Mouse (Mus musculus) forebrain, embryonic 14.5 days (tissue): ENCODE measurements around the gene Smim8. TPM values are rescaled to one million over a fixed set of nuclear protein-coding genes. Genes with fewer than 3 reads are reported as not detected.
"Not testable (repeated sequence)": the region's sequence is repeated elsewhere in the genome, so short reads cannot be mapped to it uniquely, and the experiment has no call there.

Experiments used
- ATAC-seq: fragments of 200-750 bp; cut with Nextera tagmentation; 2 replicates; pipeline ENCODE4 v1.8.0; 2017; ENCODE audit warnings: mild to moderate bottlenecking, moderate library complexity
- DNase-seq: peaks from one replicate; pipeline ENCODE4 v3.0.0-alpha.2; 2015; ENCODE audit warnings: low spot score
- H3K27ac ChIP-seq: fragments of 300-500 bp; sonication (generic); 2 replicates; pipeline ENCODE4 v1.5.1; 2014; ENCODE audit warnings: low read depth, mild to moderate bottlenecking, control low read depth, low read length, moderate library complexity
- H3K27me3 ChIP-seq: fragments of 300-500 bp; sonication (generic); replicated peaks from 2 replicates; pipeline ENCODE4 v1.6.1; 2014; ENCODE audit warnings: low read length, control low read depth, mixed read lengths; ENCODE audit not compliant: control insufficient read depth, insufficient read depth
- H3K36me3 ChIP-seq: fragments of 300-500 bp; sonication (generic); 2 replicates; pipeline ENCODE4 v1.6.1; 2014; ENCODE audit warnings: low read length, control low read depth; ENCODE audit not compliant: control insufficient read depth, insufficient read depth
- H3K4me1 ChIP-seq: fragments of 300-500 bp; sonication (generic); 2 replicates; pipeline ENCODE4 v1.6.1; 2014; ENCODE audit warnings: antibody characterized with exemption, low read length, control low read depth; ENCODE audit not compliant: control insufficient read depth, insufficient read depth
- H3K4me2 ChIP-seq: fragments of 300-500 bp; sonication (generic); 2 replicates; pipeline ENCODE4 v1.6.1; 2014; ENCODE audit warnings: mild to moderate bottlenecking, control low read depth, low read length
- H3K4me3 ChIP-seq: fragments of 300-500 bp; sonication (generic); 2 replicates; pipeline ENCODE4 v1.5.1; 2014; ENCODE audit warnings: low read depth, low read length, control low read depth
- H3K9ac ChIP-seq: fragments of 300-500 bp; sonication (generic); 2 replicates; pipeline ENCODE4 v1.6.1; 2014; ENCODE audit warnings: mild to moderate bottlenecking, low read length, control low read depth, moderate library complexity
- H3K9me3 ChIP-seq: fragments of 300-500 bp; sonication (generic); replicated peaks from 2 replicates; pipeline ENCODE4 v1.6.1; 2016; ENCODE audit warnings: low read length, control low read depth, mixed read lengths; ENCODE audit not compliant: control insufficient read depth
- WGBS: fragments of 180-500 bp; shearing (Covaris S2); extraction: QIAGEN DNeasy Blood & Tissue Kit; methylation state at CpG from one replicate; pipeline ENCODE4 v1.1.7; 2014; 5-methylcytosine and 5-hydroxymethylcytosine counted together
- polyA plus RNA-seq: library from polyadenylated mRNA; unstranded; fragments of >200 nt; fragmentation: Nextera tagmentation; extraction: Ambion mirVana; gene quantifications from 2 replicates; pipeline ENCODE4 v1.2.1, GENCODE M21; 2014

Smim8 gene
- polyA plus RNA-seq, 1 experiment from 2014 or later: 68.2 TPM

GRCm38 (mm10) chr4:34785646-34786045 is 7.4 kb upstream of the Smim8 start:
- H3K9me3 ChIP-seq: no peaks in the 10 kb centered on the region

GRCm38 (mm10) chr4:34784865-34785264 is 6.6 kb upstream of the Smim8 start:
- ATAC-seq (no peak), DNase-seq (no peak)
- H3K36me3 ChIP-seq: no peaks in the 10 kb centered on the region
- H3K9me3 ChIP-seq: no peaks in the 10 kb centered on the region
- WGBS: 54% methylated on average over 5 of the region's 5 CpGs
- no peak overlapping the region for H3K4me2 ChIP-seq
- H3K4me3 ChIP-seq: no peak overlapping the region
- H3K27ac ChIP-seq: no peak overlapping the region
- no peaks in the 10 kb centered on the region for H3K27me3 ChIP-seq
- H3K9ac ChIP-seq: no peak overlapping the region
- H3K4me1 ChIP-seq: no peaks in the 10 kb centered on the region

More at GRCm38 (mm10) chr4:34785646-34786045, 7.4 kb upstream of the Smim8 start:
- no peak for ATAC-seq
- no peak overlapping the region for H3K27ac ChIP-seq
- H3K4me1 ChIP-seq: no peaks in the 10 kb centered on the region
- H3K4me2 ChIP-seq: no peak overlapping the region
- DNase-seq: no peak
- no peak overlapping the region for H3K4me3 ChIP-seq
- no peak overlapping the region for H3K9ac ChIP-seq
- no peaks in the 10 kb centered on the region for H3K36me3 ChIP-seq
- no peaks in the 10 kb centered on the region for H3K27me3 ChIP-seq
- 82% methylated on average over 2 of the region's 2 CpGs for WGBS

GRCm38 (mm10) chr4:34782730-34783129 is 4.5 kb upstream of the Smim8 start:
- no peak overlapping the region for H3K4me2 ChIP-seq
- no peak overlapping the region for H3K4me3 ChIP-seq
- no peak overlapping the region for H3K9ac ChIP-seq
- DNase-seq: peak; percentile 39
- no peak for ATAC-seq
- H3K4me1 ChIP-seq: no peaks in the 10 kb centered on the region
- no peaks in the 10 kb centered on the region for H3K9me3 ChIP-seq
- no peaks in the 10 kb centered on the region for H3K27me3 ChIP-seq
- WGBS: 32% methylated on average over 4 of the region's 4 CpGs
- no peaks in the 10 kb centered on the region for H3K36me3 ChIP-seq
- no peak overlapping the region for H3K27ac ChIP-seq

- Histone ChIP-seq H3K9ac (0 out of 2 replicates have a peak overlapping the region, but pooled peaks have one; percentile 3), H3K9me3 (no peaks in the 10 kb centered on the region), H3K27me3 (no peaks in the 10 kb centered on the region), H3K4me3 (no peak overlapping the region), H3K4me2 (no peak overlapping the region), H3K36me3 (peaks cover 9% of the 10 kb centered on the region; the same call in 1 of the 2 replicates), H3K4me1 (no peaks in the 10 kb centered on the region), H3K27ac (no peak overlapping the region)
- 10% methylated on average over 8 of the region's 8 CpGs for WGBS
- ATAC-seq (no peak), DNase-seq (peak; percentile 21)
Observed at GRCm38 (mm10) chr4:34771652-34772371, 6.4 kb downstream of the Smim8 start.

GRCm38 (mm10) chr4:34756163-34756562 is 22.1 kb downstream of the Smim8 start, which contains the start of gene Gm136:
Gene Gm136, minus strand, starts transcription at chr4:34756263.
- H3K4me1 ChIP-seq: no peaks in the 10 kb centered on the region
- no peak for DNase-seq
- ATAC-seq: no peak
- 94% methylated on average over 1 of the region's 1 CpGs for WGBS
- H3K27me3 ChIP-seq: no peaks in the 10 kb centered on the region
- no peak within 1 kb of the TSS for H3K4me2 ChIP-seq
- H3K27ac ChIP-seq: no peak within 1 kb of the TSS
- no peak within 1 kb of the TSS for H3K4me3 ChIP-seq
- H3K9ac ChIP-seq: no peak within 1 kb of the TSS
- no peaks in the 10 kb centered on the region for H3K9me3 ChIP-seq
- no peaks in the 10 kb centered on the region for H3K36me3 ChIP-seq

GRCm38 (mm10) chr4:34749236-34749635 is 29.0 kb downstream of the Smim8 start:
- Histone ChIP-seq H3K36me3 (no peaks in the 10 kb centered on the region), H3K4me2 (no peak overlapping the region), H3K9me3 (no peaks in the 10 kb centered on the region), H3K27ac (no peak overlapping the region), H3K4me3 (no peak overlapping the region), H3K9ac (no peak overlapping the region), H3K4me1 (no peaks in the 10 kb centered on the region), H3K27me3 (no peaks in the 10 kb centered on the region)
- DNase-seq (no peak), ATAC-seq (no peak)
- WGBS: 62% methylated on average over 6 of the region's 6 CpGs

GRCm38 (mm10) chr4:34734461-34734860 is 43.8 kb downstream of the Smim8 start:
- H3K4me2 ChIP-seq: no peak overlapping the region
- H3K4me1 ChIP-seq: 0 out of 2 replicates have a peak, but pooled peaks cover 6% of the 10 kb centered on the region
- H3K27ac ChIP-seq: no peak overlapping the region
- no peaks in the 10 kb centered on the region for H3K36me3 ChIP-seq
- no peaks in the 10 kb centered on the region for H3K27me3 ChIP-seq
- DNase-seq (no peak), ATAC-seq (no peak)
- no peaks in the 10 kb centered on the region for H3K9me3 ChIP-seq
- H3K9ac ChIP-seq: no peak overlapping the region
- 86% methylated on average over 3 of the region's 3 CpGs for WGBS
- H3K4me3 ChIP-seq: no peak overlapping the region

- not testable (repeated sequence) for H3K4me3 ChIP-seq, DNase-seq, H3K9ac ChIP-seq, H3K36me3 ChIP-seq, H3K27ac ChIP-seq, H3K4me1 ChIP-seq, H3K9me3 ChIP-seq, ATAC-seq, H3K4me2 ChIP-seq, H3K27me3 ChIP-seq
- 26% methylated on average over 2 of the region's 2 CpGs for WGBS
Observed at GRCm38 (mm10) chr4:34733415-34733814, 44.8 kb downstream of the Smim8 start.

- H3K4me2 ChIP-seq: peak within 1 kb of the TSS; percentile 91
- no peaks in the 10 kb centered on the region for H3K27me3 ChIP-seq
- peak within 1 kb of the TSS; percentile 43 for H3K4me3 ChIP-seq
- H3K4me1 ChIP-seq: 0 out of 2 replicates have a peak, but pooled peaks cover 6% of the 10 kb centered on the region
- H3K27ac ChIP-seq: no peak within 1 kb of the TSS
- DNase-seq: peak; percentile 78
- peak within 1 kb of the TSS; percentile 58 for H3K9ac ChIP-seq
- no peaks in the 10 kb centered on the region for H3K36me3 ChIP-seq
- peak; percentile 98 for ATAC-seq
- H3K9me3 ChIP-seq: no peaks in the 10 kb centered on the region
- WGBS: under 1% methylated on average over 38 of the region's 38 CpGs
Observed at GRCm38 (mm10) chr4:34729851-34730341, 48.3 kb downstream of the Smim8 start, which contains the start of gene Cfap206. Gene Cfap206, minus strand, starts transcription at chr4:34730206.
